Mouse (Mus musculus): ENCODE measurements at regions not wholly inside any gene's neighbourhood (a gene's known extent, or its start where the extent isn't known, plus 50 kb on each side); places are given as distances from the start of the nearest gene placed in this dataset.

DNA sequence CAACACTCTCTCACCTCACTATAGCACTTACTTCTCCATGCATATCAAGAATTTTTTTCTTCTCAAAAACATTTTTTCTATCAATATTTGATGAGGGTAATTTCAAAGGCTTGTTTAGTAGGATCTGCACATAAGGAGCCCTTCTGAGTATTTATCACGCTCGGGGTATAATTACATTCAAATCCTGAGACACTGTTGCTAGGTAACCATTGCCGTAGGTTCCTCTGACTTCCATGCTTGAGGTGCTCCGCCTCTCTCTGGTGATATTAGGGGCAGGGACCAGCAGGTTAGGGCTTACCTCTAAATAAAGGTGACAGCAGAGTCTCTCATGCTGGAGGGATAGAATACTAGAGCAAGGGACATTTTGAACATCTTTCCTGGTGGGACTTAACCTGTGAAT, 54.4 kb upstream of the 9630041A04Rik start:
- no peak overlapping the region for H3K27ac ChIP-seq
- no peak overlapping the region for H3K9ac ChIP-seq
- H3K4me2 ChIP-seq (replicated peaks) = no peak overlapping the region
- H3K36me3 ChIP-seq = no peaks in the 10 kb centered on the region
- ATAC-seq (ENCODE audit: low FRiP score, low read depth) = no peak
- no peaks in the 10 kb centered on the region for H3K27me3 ChIP-seq (replicated peaks)
- H3K4me1 ChIP-seq = no peaks in the 10 kb centered on the region
- WGBS = 48% methylated on average over 4 of the region's 4 CpGs
- H3K4me3 ChIP-seq = no peak overlapping the region
- no peaks in the 10 kb centered on the region for H3K9me3 ChIP-seq

GRCm38 (mm10) chr9:101796718-101797117, 64.9 kb upstream of the 9630041A04Rik start:
- Histone ChIP-seq H3K9me3 (no peaks in the 10 kb centered on the region), H3K4me2 (replicated peaks) (no peak overlapping the region), H3K9ac (no peak overlapping the region), H3K27me3 (replicated peaks) (no peaks in the 10 kb centered on the region), H3K36me3 (no peaks in the 10 kb centered on the region), H3K4me3 (no peak overlapping the region), H3K27ac (no peak overlapping the region), H3K4me1 (no peaks in the 10 kb centered on the region)
- WGBS = 83% methylated on average over 1 of the region's 1 CpGs
- ATAC-seq (ENCODE audit: low FRiP score, low read depth) = no peak

- H3K27me3 ChIP-seq (replicated peaks) = no peaks in the 10 kb centered on the region
- no peak overlapping the region for H3K4me2 ChIP-seq (replicated peaks)
- no peak overlapping the region for H3K9ac ChIP-seq
- H3K9me3 ChIP-seq = no peaks in the 10 kb centered on the region
- no peak overlapping the region for H3K27ac ChIP-seq
- ATAC-seq (ENCODE audit: low FRiP score, low read depth) = no peak
- no peaks in the 10 kb centered on the region for H3K4me1 ChIP-seq
- whole genome bisulfite sequencing = 78% methylated on average over 4 of the region's 4 CpGs
- H3K36me3 ChIP-seq = no peaks in the 10 kb centered on the region
- H3K4me3 ChIP-seq = no peak overlapping the region
These were observed 65.6 kb upstream of the 9630041A04Rik start for GRCm38 (mm10) chr9:101796063-101796462.

- H3K4me1 ChIP-seq = no peaks in the 10 kb centered on the region
- no peak overlapping the region for H3K27ac ChIP-seq
- 82% methylated on average over 2 of the region's 2 CpGs for WGBS
- H3K9ac ChIP-seq = no peak overlapping the region
- H3K9me3 ChIP-seq = no peaks in the 10 kb centered on the region
- no peaks in the 10 kb centered on the region for H3K36me3 ChIP-seq
- ATAC-seq (ENCODE audit: low FRiP score, low read depth) = no peak
- no peak overlapping the region for H3K4me2 ChIP-seq (replicated peaks)
- no peak overlapping the region for H3K4me3 ChIP-seq
- no peaks in the 10 kb centered on the region for H3K27me3 ChIP-seq (replicated peaks)
These were observed 66.2 kb upstream of the 9630041A04Rik start for GRCm38 (mm10) chr9:101795436-101795835.

DNA sequence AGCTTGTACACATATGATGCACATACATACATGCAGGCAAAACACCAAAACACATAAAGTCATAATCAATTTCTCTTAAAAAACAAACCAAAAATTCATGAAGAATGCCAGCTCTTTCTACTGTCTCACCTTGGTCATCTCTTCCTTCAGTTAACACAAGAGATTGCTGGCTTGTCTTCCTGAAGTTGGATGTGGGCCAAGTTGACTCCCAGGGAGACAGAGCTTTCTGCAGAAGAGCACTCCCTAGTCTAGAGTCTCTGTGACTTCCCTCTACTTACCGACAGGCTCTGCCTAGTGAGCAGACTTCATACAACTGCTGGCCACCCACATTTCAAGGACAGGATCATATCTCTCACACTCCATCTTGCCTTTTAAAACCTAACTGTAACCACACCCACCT, 70.7 kb upstream of the 9630041A04Rik start:
- no peaks in the 10 kb centered on the region for H3K36me3 ChIP-seq
- no peaks in the 10 kb centered on the region for H3K27me3 ChIP-seq (replicated peaks)
- H3K27ac ChIP-seq = no peak overlapping the region
- no peak overlapping the region for H3K9ac ChIP-seq
- WGBS = 95% methylated on average over 1 of the region's 1 CpGs
- ATAC-seq (ENCODE audit: low FRiP score, low read depth) = no peak
- H3K4me1 ChIP-seq = no peaks in the 10 kb centered on the region
- no peak overlapping the region for H3K4me2 ChIP-seq (replicated peaks)
- no peak overlapping the region for H3K4me3 ChIP-seq
- H3K9me3 ChIP-seq = no peaks in the 10 kb centered on the region

- H3K27ac ChIP-seq = no peak overlapping the region
- H3K27me3 ChIP-seq (replicated peaks) = no peaks in the 10 kb centered on the region
- no peak overlapping the region for H3K4me3 ChIP-seq
- no peaks in the 10 kb centered on the region for H3K9me3 ChIP-seq
- H3K36me3 ChIP-seq = no peaks in the 10 kb centered on the region
- H3K4me1 ChIP-seq = no peaks in the 10 kb centered on the region
- WGBS = 58% methylated on average over 10 of the region's 10 CpGs
- H3K9ac ChIP-seq = no peak overlapping the region
- no peak for ATAC-seq (ENCODE audit: low FRiP score, low read depth)
- no peak overlapping the region for H3K4me2 ChIP-seq (replicated peaks)
These were observed 120.6 kb upstream of the 9630041A04Rik start for GRCm38 (mm10) chr9:101740949-101741605.

- Histone ChIP-seq H3K9ac (no peak overlapping the region), H3K4me3 (no peak overlapping the region), H3K36me3 (no peaks in the 10 kb centered on the region), H3K4me1 (peaks cover 5% of the 10 kb centered on the region), H3K9me3 (no peaks in the 10 kb centered on the region), H3K27me3 (replicated peaks) (no peaks in the 10 kb centered on the region), H3K27ac (no peak overlapping the region), H3K4me2 (replicated peaks) (no peak overlapping the region)
- 79% methylated on average over 10 of the region's 10 CpGs for WGBS
- ATAC-seq (ENCODE audit: low FRiP score, low read depth) = no peak
These were observed 122.3 kb upstream of the 9630041A04Rik start for GRCm38 (mm10) chr9:101739322-101739721.

DNA sequence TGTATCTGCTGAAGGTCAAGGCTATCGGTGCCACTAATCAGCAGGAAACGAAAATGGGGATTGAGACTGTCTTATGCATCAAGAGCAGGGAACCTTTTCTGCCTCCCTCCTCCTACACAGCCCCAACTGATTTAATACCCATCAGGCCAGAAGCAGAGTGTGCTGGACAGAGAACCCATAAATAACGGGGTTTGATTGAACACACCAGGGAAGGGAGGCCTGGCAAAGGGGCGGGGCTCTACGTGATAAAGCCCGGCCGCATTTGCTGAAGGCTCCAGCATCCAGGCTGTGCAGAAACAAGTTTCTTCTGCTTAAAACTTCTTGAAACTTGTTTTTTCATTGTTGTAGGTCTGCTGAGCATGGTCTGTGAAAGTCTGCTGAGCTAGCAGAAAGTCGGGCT, 127.4 kb upstream of the 9630041A04Rik start:
- ATAC-seq (ENCODE audit: low FRiP score, low read depth) = peak; percentile 76
- 27% methylated on average over 8 of the region's 8 CpGs for WGBS
- Histone ChIP-seq H3K27ac (no peak overlapping the region), H3K9ac (no peak overlapping the region), H3K4me2 (replicated peaks) (peak overlapping the region; percentile 18), H3K4me1 (peaks cover 27% of the 10 kb centered on the region), H3K9me3 (no peaks in the 10 kb centered on the region), H3K36me3 (no peaks in the 10 kb centered on the region), H3K4me3 (no peak overlapping the region), H3K27me3 (replicated peaks) (no peaks in the 10 kb centered on the region)

DNA sequence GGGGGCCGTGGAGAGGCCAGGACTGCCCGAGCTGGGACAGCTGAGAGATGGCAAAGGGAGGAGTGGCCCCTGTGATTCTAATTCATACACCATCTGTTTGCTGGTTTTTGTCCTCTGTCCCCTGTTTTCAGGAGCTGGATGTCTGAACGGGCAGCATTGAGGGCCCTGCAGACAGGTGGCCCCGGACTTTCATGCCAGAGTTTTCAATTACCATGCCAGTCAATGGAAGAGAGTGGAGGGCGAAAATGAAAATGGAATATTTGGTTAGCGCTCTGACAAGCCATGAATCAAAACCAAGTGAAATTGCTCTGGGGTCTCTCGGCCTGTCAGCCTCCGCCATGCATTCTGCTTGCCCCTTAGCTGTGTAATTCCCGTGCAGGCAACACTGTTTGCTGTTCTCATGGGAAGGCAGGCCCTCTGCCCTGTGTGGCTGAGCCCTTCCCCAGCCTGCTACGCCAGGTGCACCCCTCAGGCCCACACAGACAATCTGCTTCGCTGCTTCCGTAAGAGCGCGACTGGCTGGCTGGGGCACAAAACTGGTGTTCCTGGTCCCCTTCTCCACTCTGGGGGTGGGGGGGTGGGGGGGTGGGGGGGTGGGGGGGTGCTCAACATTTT, 127.9 kb upstream of the 9630041A04Rik start:
- 27% methylated on average over 14 of the region's 14 CpGs for WGBS
- Histone ChIP-seq H3K4me1 (peaks cover 27% of the 10 kb centered on the region), H3K9ac (no peak overlapping the region), H3K27me3 (replicated peaks) (no peaks in the 10 kb centered on the region), H3K27ac (no peak overlapping the region), H3K4me3 (no peak overlapping the region), H3K9me3 (no peaks in the 10 kb centered on the region), H3K4me2 (replicated peaks) (peak overlapping the region; percentile 18), H3K36me3 (no peaks in the 10 kb centered on the region)
- peak; percentile 89 for ATAC-seq (ENCODE audit: low FRiP score, low read depth)

GRCm38 (mm10) chr9:101730136-101730535, 131.5 kb upstream of the 9630041A04Rik start:
- H3K9ac ChIP-seq = no peak overlapping the region
- no peaks in the 10 kb centered on the region for H3K9me3 ChIP-seq
- H3K36me3 ChIP-seq = no peaks in the 10 kb centered on the region
- no peak overlapping the region for H3K4me3 ChIP-seq
- H3K4me1 ChIP-seq = peaks cover 27% of the 10 kb centered on the region
- WGBS = 7% methylated on average over 3 of the region's 3 CpGs
- no peak overlapping the region for H3K27ac ChIP-seq
- no peak for ATAC-seq (ENCODE audit: low FRiP score, low read depth)
- no peaks in the 10 kb centered on the region for H3K27me3 ChIP-seq (replicated peaks)
- no peak overlapping the region for H3K4me2 ChIP-seq (replicated peaks)

DNA sequence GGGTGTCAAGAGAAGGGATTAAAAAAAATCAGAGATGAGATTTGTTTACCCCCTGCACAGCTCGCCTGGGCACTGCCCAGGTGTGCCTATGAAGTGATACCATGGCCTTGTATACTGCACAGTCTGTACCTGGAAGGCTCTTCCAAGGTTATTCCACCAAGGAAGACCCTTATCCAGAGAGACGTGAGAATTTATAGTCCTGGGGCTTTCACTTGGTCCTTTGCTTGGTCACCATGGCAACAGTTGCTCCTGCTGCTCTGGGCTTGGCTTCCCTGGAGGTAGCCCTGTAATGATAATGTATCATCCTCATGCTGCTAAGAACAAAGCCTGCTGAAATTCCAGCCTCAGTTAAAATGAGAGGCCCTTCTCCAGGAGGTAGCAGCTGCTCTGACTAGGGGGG, 143.7 kb upstream of the 9630041A04Rik start:
- 20% methylated on average over 2 of the region's 2 CpGs for WGBS
- Histone ChIP-seq H3K36me3 (no peaks in the 10 kb centered on the region), H3K9me3 (0 out of 2 replicates have a peak, but pooled peaks cover 3% of the 10 kb centered on the region), H3K4me3 (no peak overlapping the region), H3K27me3 (replicated peaks) (no peaks in the 10 kb centered on the region), H3K4me2 (replicated peaks) (no peak overlapping the region), H3K9ac (no peak overlapping the region), H3K27ac (no peak overlapping the region; the same call in 1 of the 2 replicates), H3K4me1 (peaks cover 11% of the 10 kb centered on the region)
- ATAC-seq (ENCODE audit: low FRiP score, low read depth) = peak; percentile 82

- H3K4me1 ChIP-seq = peaks cover 11% of the 10 kb centered on the region
- ATAC-seq (ENCODE audit: low FRiP score, low read depth) = no peak
- H3K27ac ChIP-seq = no peak overlapping the region
These were observed 145.3 kb upstream of the 9630041A04Rik start for GRCm38 (mm10) chr9:101716326-101716725.

GRCm38 (mm10) chr9:101714805-101715204, 146.8 kb upstream of the 9630041A04Rik start:
- no peak overlapping the region for H3K27ac ChIP-seq
- 0 out of 2 replicates have a peak, but pooled peaks cover 5% of the 10 kb centered on the region for H3K9me3 ChIP-seq

More at GRCm38 (mm10) chr9:101716326-101716725, 145.3 kb upstream of the 9630041A04Rik start:
- 72% methylated on average over 5 of the region's 5 CpGs for WGBS
- Histone ChIP-seq H3K9me3 (0 out of 2 replicates have a peak, but pooled peaks cover 5% of the 10 kb centered on the region), H3K4me2 (replicated peaks) (no peak overlapping the region), H3K4me3 (no peak overlapping the region), H3K36me3 (no peaks in the 10 kb centered on the region), H3K9ac (no peak overlapping the region), H3K27me3 (replicated peaks) (no peaks in the 10 kb centered on the region)

More at GRCm38 (mm10) chr9:101714805-101715204, 146.8 kb upstream of the 9630041A04Rik start:
- WGBS = 45% methylated on average over 5 of the region's 5 CpGs
- peaks cover 11% of the 10 kb centered on the region for H3K4me1 ChIP-seq
- H3K27me3 ChIP-seq (replicated peaks) = peaks cover 3% of the 10 kb centered on the region; the same call in 1 of the 2 replicates
- no peak overlapping the region for H3K4me3 ChIP-seq
- H3K36me3 ChIP-seq = no peaks in the 10 kb centered on the region
- no peak for ATAC-seq (ENCODE audit: low FRiP score, low read depth)
- no peak overlapping the region for H3K4me2 ChIP-seq (replicated peaks)
- no peak overlapping the region for H3K9ac ChIP-seq
